Mouse (Mus musculus): Measurements from ENCODE around the gene Ttyh1. TPM values are rescaled to one million over a fixed set of nuclear protein-coding genes. Genes with fewer than 3 reads are reported as not detected.

The Ttyh1 gene
- total RNA-seq, 1 experiment from 2014 or later = 5.2 TPM

- DNase-seq = peak; percentile 81
Measured at GRCm38 (mm10) chr7:4178438-4178837, 59.2 kb downstream of the Ttyh1 start.

Other genes starting within 250 kb of the Ttyh1 start
- gene Gm14548, start 221.3 kb upstream of the Ttyh1 start, total RNA-seq (2021) = 0.49 TPM in 1 of 2 replicates, not detected in the other
- 0.33 and 0.60 TPM in 2 replicates for gene Lilra6, start 203.9 kb upstream of the Ttyh1 start, total RNA-seq (2021)
- 0.59 and 1.8 TPM in 2 replicates for gene Lair1, start 56.2 kb upstream of the Ttyh1 start, total RNA-seq (2021)
- gene Leng8, start 17.6 kb downstream of the Ttyh1 start, total RNA-seq (2021) = 97.9 and 129 TPM in 2 replicates
- gene Leng9, start 31.0 kb downstream of the Ttyh1 start, total RNA-seq (2021) = 8.7 and 11.8 TPM in 2 replicates
- gene Cdc42ep5, start 45.5 kb downstream of the Ttyh1 start, total RNA-seq (2021) = 27.8 and 29.7 TPM in 2 replicates
- 0.45 and 0.56 TPM in 2 replicates for gene Lilra5, start 118.3 kb downstream of the Ttyh1 start, total RNA-seq (2021)
- 0.49 TPM in 1 of 2 replicates, not detected in the other for gene Ncr1, start 218.3 kb downstream of the Ttyh1 start, total RNA-seq (2021)

Measured in adrenal gland, postnatal 14 days (tissue).